Mouse (Mus musculus) megakaryocyte-erythroid progenitor cell, adult 5-6 weeks (primary cell): ENCODE results near the gene Zfp704. TPM values are rescaled to one million over a fixed set of nuclear protein-coding genes. Genes with fewer than 3 reads are reported as not detected.
A peak's percentile ranks its signal among the peaks of the same experiment; 100 is the strongest.
"Not testable (repeated sequence)": the region's sequence is repeated elsewhere in the genome, so short reads cannot be mapped to it uniquely, and the experiment has no call there.

ENCODE experiments used
- ATAC-seq: replicated peaks from 2 replicates; pipeline ENCODE4 v1.8.0; 2016; ENCODE audit warnings: mild to moderate bottlenecking, inconsistent platforms; ENCODE audit not compliant: severe bottlenecking, poor library complexity, low FRiP score, low TSS enrichment
- total RNA-seq, 2 experiments: library from RNA; stranded (forward) in 1 of 2; stranded (reverse) in 1 of 2; fragments of 200-1000, 215-1000 nt in 1 of 2; fragments of >200 nt in 1 of 2; fragmentation: Nextera tagmentation in 1 of 2; gene quantifications; 2 replicates each; pipeline ENCODE4 v1.2.3; 2014 to 2017

Zfp704 gene
- total RNA-seq, 2 experiments from 2014 or later, result 8.9 to 18.9 TPM

DNA sequence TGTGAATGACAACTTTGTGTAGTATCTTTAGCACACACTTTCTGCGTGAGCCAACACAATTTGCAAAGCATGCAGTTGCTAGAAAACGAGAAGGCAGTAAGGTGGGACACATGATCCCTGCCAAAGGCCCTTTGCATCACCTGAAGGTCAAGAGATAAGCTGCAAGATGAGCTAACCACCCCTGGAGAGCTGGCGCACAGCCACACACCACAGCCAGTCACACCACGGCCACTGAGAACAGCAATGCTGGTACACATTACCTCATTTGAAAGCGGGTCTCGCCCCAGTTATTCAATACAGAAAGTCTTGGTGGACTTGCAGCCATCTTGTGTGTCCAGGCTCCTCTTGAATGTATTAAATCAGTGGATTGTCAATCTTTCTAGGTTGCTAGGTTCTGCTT is 9.3 kb downstream of the Zfp704 start:
- peak; percentile 67 for ATAC-seq

DNA sequence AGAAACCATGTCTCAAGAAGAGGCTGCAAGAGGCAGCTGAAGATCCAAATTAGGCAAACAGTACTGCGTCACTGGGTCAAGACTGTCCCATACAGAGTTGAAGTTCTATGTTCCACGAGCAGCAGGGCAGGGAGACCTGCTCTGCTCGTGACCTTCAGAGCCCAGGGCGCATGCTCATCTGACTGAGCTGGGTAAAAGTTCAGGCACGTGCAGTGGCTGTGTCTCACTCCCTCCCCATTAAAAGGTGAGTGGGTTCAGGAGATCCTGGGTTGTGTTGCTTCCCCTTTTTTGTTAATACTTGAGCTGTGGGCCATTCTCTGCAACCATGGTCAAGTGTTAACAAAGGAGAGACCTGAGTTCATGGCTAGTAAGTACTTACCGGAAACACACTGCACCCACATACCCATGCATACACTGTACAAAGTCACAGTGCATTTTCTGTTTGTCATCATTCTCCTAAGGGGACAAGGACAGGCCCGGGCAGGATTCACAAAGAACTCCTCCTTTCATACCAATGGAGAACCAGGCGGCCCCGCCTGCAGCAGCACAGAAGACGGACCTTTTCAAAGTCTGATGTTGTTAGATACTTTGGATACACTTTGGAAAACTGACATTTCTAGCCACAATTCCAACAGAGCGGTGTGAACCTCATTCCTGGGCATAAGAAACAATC is 10.0 kb downstream of the Zfp704 start:
- no peak for ATAC-seq

DNA sequence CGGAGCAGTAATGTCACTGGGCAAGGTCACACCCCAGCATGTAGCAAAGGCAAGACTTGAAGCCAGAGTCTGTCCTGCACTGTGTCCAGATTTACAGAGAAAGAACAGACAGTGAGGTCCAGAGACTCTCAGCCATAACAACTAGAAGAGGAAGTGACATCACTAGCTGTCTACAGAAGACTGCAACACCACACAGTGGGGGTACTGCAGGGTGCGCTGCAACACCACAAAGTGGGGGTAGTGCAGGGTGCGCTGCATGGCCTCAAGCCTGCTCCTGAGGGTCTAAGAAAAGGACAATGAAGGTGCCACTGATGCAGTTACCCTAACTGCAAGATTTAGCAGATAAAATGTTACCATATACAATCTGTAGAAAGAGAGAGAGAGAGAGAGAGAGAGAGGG is 11.8 kb downstream of the Zfp704 start:
- no peak for ATAC-seq

DNA sequence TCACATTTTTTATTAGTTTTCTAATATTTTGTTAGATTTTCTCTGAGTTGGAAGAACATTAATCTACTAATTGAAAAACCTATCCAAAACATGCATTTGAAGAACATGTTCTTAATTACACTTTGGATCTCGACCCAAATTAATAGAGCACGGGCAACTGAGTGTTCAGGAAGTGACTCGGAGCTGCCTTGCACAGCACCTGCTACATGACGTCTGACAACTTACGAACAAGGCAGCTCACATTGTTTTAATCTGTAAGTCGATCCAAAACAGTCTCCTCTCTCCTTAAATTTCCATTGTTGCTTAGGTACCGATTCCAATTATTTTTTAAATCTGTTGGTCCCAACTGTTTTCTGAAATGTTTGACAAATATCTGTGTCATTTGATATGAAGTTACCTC is 15.4 kb downstream of the Zfp704 start:
- no peak for ATAC-seq

GRCm38 (mm10) chr3:9593832-9594231 is 16.1 kb downstream of the Zfp704 start:
- peak; percentile 70 for ATAC-seq

GRCm38 (mm10) chr3:9591416-9592110 is 18.3 kb downstream of the Zfp704 start:
- ATAC-seq, result no peak

GRCm38 (mm10) chr3:9588635-9589034 is 21.2 kb downstream of the Zfp704 start:
- ATAC-seq, result no peak

- ATAC-seq, result no peak
Observed at GRCm38 (mm10) chr3:9587304-9587703, 22.6 kb downstream of the Zfp704 start.

DNA sequence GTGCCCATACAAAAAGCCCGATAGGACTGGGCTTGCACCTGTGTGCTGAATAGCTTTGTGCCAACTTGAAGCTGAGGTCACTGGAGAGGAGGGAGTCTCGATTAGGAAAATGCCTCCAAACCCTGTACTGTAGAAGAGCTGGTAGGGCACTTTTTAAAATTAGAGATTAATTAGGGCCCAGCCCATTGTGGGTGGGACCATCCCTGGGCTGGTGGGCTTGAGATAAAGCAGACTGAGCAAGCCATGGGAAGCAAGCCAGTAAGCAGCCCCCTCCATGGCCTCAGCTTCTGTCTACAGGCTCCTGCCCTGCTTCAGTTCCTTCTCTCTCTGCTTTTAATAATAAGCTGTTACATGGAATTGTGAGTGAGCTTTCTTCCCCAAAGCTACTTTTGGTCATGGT is 26.4 kb downstream of the Zfp704 start:
- ATAC-seq, result peak; percentile 56

DNA sequence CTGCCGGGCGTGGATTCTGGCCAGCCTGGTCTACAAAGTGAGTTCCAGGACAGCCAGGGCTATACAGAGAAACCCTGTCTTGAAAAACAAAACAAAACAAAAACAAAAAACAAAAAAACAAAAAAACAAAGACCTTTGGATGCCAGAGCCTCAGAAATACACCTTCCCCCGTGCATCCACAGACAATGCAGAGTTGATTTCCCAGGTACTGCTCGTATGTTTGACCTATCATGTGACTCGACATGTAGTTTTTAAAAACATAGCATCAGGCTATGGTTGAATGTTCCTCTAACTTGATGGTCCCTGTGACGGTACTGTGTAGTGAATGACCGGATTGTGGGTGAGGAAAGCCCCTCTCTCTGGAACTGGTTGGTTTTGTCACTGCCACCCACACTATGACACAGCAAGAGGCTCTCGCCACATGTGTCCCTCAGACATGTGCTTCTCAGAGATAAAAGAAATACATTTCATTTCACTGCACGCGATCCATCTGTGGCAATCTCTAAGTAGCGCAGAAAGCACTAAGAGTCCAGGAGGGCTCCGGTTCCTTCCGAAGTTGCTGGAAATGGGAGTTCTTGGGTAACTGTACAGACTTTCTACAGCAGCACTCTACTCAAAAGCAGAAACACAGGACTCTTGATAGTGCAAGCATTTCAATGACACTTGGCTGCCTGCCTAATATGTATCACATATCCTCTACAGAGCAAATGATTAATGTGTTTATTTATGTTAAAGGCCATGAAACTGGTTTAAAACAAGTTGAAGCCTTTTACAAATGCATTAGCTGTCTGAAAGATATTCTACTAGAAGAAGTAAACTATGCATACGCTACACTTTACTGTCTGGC is 28.7 kb downstream of the Zfp704 start:
- peak; percentile 90 for ATAC-seq

DNA sequence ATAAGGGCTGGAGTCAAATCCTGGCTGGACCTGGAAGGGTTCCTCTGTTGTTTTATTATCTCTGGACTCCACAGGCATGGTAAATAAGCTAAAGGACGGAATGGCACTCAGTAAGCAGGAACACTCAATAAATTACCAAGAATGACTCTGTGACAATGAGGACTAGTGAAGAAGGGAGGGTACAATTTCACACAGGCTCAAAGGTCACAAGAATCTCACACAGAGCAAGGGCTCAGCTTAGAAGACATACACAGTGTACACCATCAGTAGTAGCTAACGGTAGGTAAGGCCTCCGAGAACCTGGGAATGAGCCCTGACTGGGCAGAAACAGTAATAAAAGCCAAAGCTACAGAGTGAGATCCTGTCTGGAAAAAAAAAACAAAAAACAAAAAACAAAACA is 29.8 kb downstream of the Zfp704 start:
- no peak for ATAC-seq

DNA sequence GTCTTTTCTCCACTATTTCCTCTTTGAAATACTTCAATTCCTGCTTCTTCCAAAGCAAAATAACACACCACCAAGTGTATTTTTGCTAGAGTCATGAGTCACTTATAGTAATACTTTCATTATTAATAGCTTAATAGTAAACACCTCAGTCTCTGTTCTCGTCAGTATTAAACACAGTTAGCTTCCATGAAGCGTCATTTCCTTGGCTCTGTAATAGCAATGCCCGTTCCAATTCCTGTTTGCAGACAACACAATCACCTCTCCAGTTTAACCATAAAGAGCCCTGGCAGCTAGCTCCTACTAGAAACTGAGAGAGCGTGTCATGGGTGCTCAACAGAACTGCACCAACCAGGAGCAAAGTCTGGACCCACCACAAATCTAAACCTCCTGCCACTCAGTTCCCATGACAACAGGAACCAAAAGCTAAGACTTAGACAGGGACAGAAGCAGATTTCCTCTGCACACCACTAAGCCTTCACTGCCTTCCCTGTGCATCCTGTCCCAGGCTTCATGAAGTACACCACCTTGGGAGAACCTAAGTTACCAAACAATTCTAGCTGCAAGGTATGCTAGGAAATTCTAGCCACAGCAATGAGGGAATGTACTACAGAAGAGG is 30.7 kb downstream of the Zfp704 start:
- ATAC-seq, result no peak

DNA sequence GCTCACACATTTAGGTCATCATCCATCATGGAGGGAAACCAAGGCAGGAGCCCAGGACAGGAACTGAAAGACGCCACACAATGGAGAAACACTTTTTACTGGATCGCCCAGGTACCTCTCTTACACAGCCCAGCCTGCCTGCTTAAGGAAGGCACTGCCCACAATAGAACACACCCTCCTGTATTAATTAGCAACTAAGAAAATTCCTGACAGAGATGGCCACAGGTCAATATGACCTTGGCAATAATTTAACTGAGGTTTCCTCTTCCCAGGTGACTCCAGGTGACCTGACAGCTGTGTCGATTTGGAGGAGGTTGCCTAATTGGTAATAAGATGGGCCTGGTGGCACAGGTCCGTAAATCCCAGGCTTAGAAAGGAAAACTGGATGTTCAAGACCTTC is 33.0 kb downstream of the Zfp704 start:
- no peak for ATAC-seq

- no peak for ATAC-seq
Observed at GRCm38 (mm10) chr3:9574305-9574704, 35.6 kb downstream of the Zfp704 start.

- ATAC-seq, result peak; percentile 71
Observed at GRCm38 (mm10) chr3:9573581-9573980, 36.3 kb downstream of the Zfp704 start.

DNA sequence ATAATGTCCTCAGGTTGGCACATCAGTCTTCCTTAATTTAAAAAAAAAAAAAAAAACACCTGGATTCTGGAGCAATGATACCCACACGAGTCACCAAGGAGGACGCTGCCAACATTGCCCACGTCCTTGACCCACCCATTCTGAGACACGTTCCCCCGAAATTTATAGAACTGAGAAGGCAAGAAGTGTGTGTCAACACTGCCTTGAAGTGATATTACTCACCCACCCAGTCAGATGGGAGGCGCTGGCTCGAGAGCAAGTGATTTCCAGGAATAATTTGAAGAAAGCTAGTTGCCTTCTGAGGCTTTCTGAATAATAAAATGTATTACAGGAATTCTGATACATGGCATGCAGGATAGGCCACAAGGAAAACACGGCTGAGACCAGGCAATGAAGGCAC is 37.6 kb downstream of the Zfp704 start:
- no peak for ATAC-seq

- peak; percentile 51; the same call in 1 of the 2 replicates for ATAC-seq
Observed at GRCm38 (mm10) chr3:9570782-9571181, 39.1 kb downstream of the Zfp704 start.

DNA sequence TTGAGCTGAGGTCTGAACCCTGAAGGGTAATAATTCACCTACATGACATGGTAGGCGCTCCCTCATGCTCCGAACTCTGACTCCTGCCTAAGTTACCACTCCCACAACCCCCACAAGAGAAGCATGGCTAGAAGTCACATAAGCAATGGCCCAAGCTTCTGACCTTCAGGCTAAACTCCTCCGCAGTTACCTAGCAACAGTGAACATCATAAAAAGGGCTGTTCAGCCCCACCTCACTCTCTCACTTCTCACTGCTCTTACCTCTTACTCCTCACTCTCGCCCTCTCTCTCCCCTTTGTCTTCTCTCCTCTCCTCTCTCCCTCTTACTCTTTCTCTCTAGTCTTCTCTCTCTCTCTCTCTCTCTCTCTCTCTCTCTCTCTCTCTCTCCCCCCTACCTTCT is 40.2 kb downstream of the Zfp704 start:
- not testable (repeated sequence) for ATAC-seq

DNA sequence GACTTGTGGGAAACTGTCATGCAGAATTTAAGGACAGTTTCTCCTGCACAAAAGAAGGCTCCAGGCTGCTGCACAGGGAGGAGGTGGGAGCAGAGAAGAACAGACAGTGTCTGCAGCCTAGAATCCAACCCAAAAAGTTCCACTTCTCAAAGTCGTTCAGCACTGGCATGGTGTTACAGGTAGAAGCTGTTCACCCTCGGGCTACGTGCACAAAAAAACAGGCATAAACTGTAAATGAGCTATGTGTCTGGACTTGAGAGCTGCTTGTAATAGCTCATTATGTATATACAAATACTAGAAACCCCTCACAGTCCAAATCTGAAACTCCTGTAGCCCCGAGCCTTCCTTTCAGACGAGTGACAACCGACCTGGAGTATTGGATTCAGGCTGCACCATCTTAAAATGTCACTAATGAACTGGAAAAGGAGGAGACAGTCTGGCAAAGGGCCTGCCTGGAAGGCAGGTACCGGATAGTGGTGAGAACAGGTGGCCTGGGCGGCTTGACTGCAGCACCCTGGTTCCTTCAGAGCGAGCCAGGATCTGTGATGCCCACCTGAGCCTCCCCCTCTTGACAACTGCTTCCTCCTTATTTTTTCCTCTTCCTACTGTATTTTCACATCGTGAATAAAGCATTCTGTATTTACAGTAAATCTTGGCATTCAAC is 41.2 kb downstream of the Zfp704 start:
- 0 out of 2 replicates have a peak, but pooled peaks have one; percentile 10 for ATAC-seq
